Mouse (Mus musculus) ES-Bruce4 (cell line): ENCODE data around the gene Pah.

Source experiments
- CTCF ChIP-seq: IDR thresholded peaks from one replicate; pipeline ENCODE4 v1.8.1; 2011; ENCODE audit warnings: low read depth, low read length
- EP300 ChIP-seq: IDR thresholded peaks from 2 replicates; pipeline ENCODE4 v1.6.1; 2011; ENCODE audit warnings: low read depth, low read length; ENCODE audit not compliant: insufficient read depth
- POLR2A ChIP-seq: IDR thresholded peaks from one replicate; pipeline ENCODE4 v1.8.1; 2011; ENCODE audit warnings: low read length; ENCODE audit not compliant: insufficient read depth

DNA sequence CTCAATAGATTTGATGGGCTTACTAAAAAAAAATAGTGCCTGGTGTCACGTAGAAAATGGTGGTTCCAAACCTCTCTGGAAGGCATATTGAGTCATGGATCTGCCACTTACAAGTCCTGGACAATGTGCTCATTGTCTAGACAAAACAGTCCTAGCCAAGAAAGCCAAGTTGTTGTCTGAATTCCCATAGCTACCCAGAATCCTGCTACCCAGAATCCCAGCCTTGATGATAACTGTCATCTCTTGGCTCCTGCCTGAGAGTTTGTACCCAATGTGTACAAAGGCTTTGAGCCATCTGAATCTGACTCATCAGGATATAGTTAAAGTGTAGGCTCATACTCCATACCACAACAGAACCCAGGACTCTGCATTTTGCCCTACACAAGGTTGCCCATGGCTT, 80.6 kb downstream of the Pah start:
- TF ChIP-seq CTCF (no peak), POLR2A (no peak), EP300 (no peak)
